Mouse (Mus musculus): ENCODE data around the gene Mmp15. TPM values are rescaled to one million over a fixed set of nuclear protein-coding genes. Genes with fewer than 3 reads are reported as not detected.

The Mmp15 gene
- polyA plus RNA-seq, 1 experiment, result 45.1 TPM

DNA sequence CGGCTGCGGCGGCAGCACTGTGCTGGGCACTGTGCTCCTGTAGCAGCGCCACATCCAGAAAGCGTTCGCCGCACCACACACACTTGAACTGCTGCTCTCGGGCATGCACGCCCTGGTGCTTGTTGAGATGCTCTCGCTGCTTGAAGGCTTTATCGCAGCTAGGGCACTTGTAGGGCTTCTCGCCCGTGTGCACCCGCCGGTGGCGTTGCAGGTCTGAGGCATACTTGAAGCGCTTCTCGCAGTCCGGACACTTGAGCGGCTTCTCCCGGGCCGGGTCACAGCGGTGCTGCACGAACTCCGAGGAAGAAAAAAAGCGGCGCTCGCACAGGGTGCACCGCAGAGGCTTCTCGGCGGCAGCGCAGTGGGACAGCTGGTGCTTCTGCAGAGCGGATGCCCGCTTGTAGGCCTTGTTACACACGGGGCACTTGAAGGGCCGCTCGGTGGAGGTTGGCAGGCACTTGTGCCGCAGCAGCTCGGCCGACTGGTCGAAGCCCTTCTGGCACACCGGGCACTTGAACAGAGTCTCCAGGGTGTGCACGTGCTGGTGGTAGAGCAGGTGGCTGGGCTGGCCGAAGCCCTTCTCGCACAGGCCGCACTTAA is 24.1 kb upstream of the Mmp15 start:
- Histone ChIP-seq H3K27me3 (ENCODE audit: control insufficient read depth, insufficient read depth, insufficient read length) (no peaks in the 10 kb centered on the region), H3ac (ENCODE audit: control insufficient read depth, insufficient read length) (no peak overlapping the region), H3K79me2 (ENCODE audit: control insufficient read depth, insufficient read depth) (peaks cover 24% of the 10 kb centered on the region), H3K36me3 (ENCODE audit: control insufficient read depth, insufficient read depth) (peaks cover 12% of the 10 kb centered on the region), H3K4me2 (ENCODE audit: low read depth) (no peak overlapping the region), H3K4me3 (no peak overlapping the region)
- TF ChIP-seq TCF3 (IDR thresholded peaks at IDR 0.05; ENCODE audit: insufficient read length, low read depth), result no peak
- no peak for TF ChIP-seq MAX (IDR thresholded peaks at IDR 0.05; ENCODE audit: low read depth)
- TF ChIP-seq TCF12 (IDR thresholded peaks at IDR 0.05; ENCODE audit: insufficient read depth, poor library complexity, severe bottlenecking), result no peak
- no peak for TF ChIP-seq SRF (IDR thresholded peaks at IDR 0.05; ENCODE audit: control insufficient read depth, insufficient read length, low read depth)
- TF ChIP-seq CEBPB (IDR thresholded peaks at IDR 0.05; ENCODE audit: insufficient read depth, poor library complexity, severe bottlenecking), result no peak
- no peak for TF ChIP-seq REST (IDR thresholded peaks at IDR 0.05; ENCODE audit: insufficient read depth, insufficient read length)
- TF ChIP-seq E2F4 (IDR thresholded peaks at IDR 0.05; ENCODE audit: insufficient read depth), result no peak
- TF ChIP-seq MYOG (IDR thresholded peaks at IDR 0.05; ENCODE audit: control insufficient read depth in 1 of 3, insufficient read depth in 1 of 3, insufficient read length in 2 of 3, low read depth in 2 of 3), result no peak
- no peak for TF ChIP-seq POLR2A (IDR thresholded peaks at IDR 0.05; ENCODE audit: insufficient read length, low read depth)
- no peak for TF ChIP-seq POLR2AphosphoS2 (IDR thresholded peaks at IDR 0.05; ENCODE audit: insufficient read length, low read depth)
- no peak for TF ChIP-seq USF1 (IDR thresholded peaks at IDR 0.05; ENCODE audit: low read depth)
- no peak for TF ChIP-seq MYOD1 (IDR thresholded peaks at IDR 0.05; ENCODE audit: control insufficient read depth in 1 of 3, insufficient read length in 2 of 3, low read depth in 2 of 3)

- H3K4me2 ChIP-seq (ENCODE audit: low read depth), result peak overlapping the region; percentile 88
- no peak overlapping the region for H3ac ChIP-seq (ENCODE audit: control insufficient read depth, insufficient read length)
- H3K4me3 ChIP-seq, result peak overlapping the region; percentile 78
- TF ChIP-seq TCF12 (IDR thresholded peaks at IDR 0.05; ENCODE audit: insufficient read depth, poor library complexity, severe bottlenecking) (no peak), MYOD1 (IDR thresholded peaks at IDR 0.05; ENCODE audit: control insufficient read depth in 1 of 3, insufficient read length in 2 of 3, low read depth in 2 of 3) (no peak), SRF (IDR thresholded peaks at IDR 0.05; ENCODE audit: control insufficient read depth, insufficient read length, low read depth) (no peak), E2F4 (IDR thresholded peaks at IDR 0.05; ENCODE audit: insufficient read depth) (no peak), USF1 (IDR thresholded peaks at IDR 0.05; ENCODE audit: low read depth) (no peak), TCF3 (IDR thresholded peaks at IDR 0.05; ENCODE audit: insufficient read length, low read depth) (no peak), REST (IDR thresholded peaks at IDR 0.05; ENCODE audit: insufficient read depth, insufficient read length) (no peak), POLR2A (IDR thresholded peaks at IDR 0.05; ENCODE audit: insufficient read length, low read depth) (no peak), CEBPB (IDR thresholded peaks at IDR 0.05; ENCODE audit: insufficient read depth, poor library complexity, severe bottlenecking) (no peak), POLR2AphosphoS2 (IDR thresholded peaks at IDR 0.05; ENCODE audit: insufficient read length, low read depth) (no peak), MYOG (IDR thresholded peaks at IDR 0.05; ENCODE audit: control insufficient read depth in 1 of 3, insufficient read depth in 1 of 3, insufficient read length in 2 of 3, low read depth in 2 of 3) (no peak), MAX (IDR thresholded peaks at IDR 0.05; ENCODE audit: low read depth) (no peak)
- peaks cover 37% of the 10 kb centered on the region for H3K79me2 ChIP-seq (ENCODE audit: control insufficient read depth, insufficient read depth)
- peaks cover 25% of the 10 kb centered on the region for H3K36me3 ChIP-seq (ENCODE audit: control insufficient read depth, insufficient read depth)
- no peaks in the 10 kb centered on the region for H3K27me3 ChIP-seq (ENCODE audit: control insufficient read depth, insufficient read depth, insufficient read length)
Observed at GRCm38 (mm10) chr8:95330367-95330766, 21.7 kb upstream of the Mmp15 start.

- H3K79me2 ChIP-seq (ENCODE audit: control insufficient read depth, insufficient read depth), result peaks cover 37% of the 10 kb centered on the region
- H3K27me3 ChIP-seq (ENCODE audit: control insufficient read depth, insufficient read depth, insufficient read length), result no peaks in the 10 kb centered on the region
- H3K4me3 ChIP-seq, result peak overlapping the region; percentile 78
- peak in 2 of 3 experiments; percentile 27 to 44 for TF ChIP-seq MYOD1 (IDR thresholded peaks at IDR 0.05; ENCODE audit: control insufficient read depth in 1 of 3, insufficient read length in 2 of 3, low read depth in 2 of 3)
- TF ChIP-seq E2F4 (IDR thresholded peaks at IDR 0.05; ENCODE audit: insufficient read depth), result no peak
- peak overlapping the region; percentile 88 for H3K4me2 ChIP-seq (ENCODE audit: low read depth)
- H3ac ChIP-seq (ENCODE audit: control insufficient read depth, insufficient read length), result peak overlapping the region; percentile 73
- H3K36me3 ChIP-seq (ENCODE audit: control insufficient read depth, insufficient read depth), result peaks cover 20% of the 10 kb centered on the region
Observed at GRCm38 (mm10) chr8:95331156-95331719, 20.8 kb upstream of the Mmp15 start.

GRCm38 (mm10) chr8:95331720-95332436 is 20.2 kb upstream of the Mmp15 start, which contains the start of the genes Zfp319 and Usb1:
Zfp319 (minus strand) TSS chr8:95331950.
Usb1 (plus strand) TSS chr8:95332284.
- H3K4me2 ChIP-seq (ENCODE audit: low read depth), result peak within 1 kb of the TSS; percentile 91
- H3K36me3 ChIP-seq (ENCODE audit: control insufficient read depth, insufficient read depth), result peaks cover 13% of the 10 kb centered on the region
- H3K79me2 ChIP-seq (ENCODE audit: control insufficient read depth, insufficient read depth), result peaks cover 37% of the 10 kb centered on the region
- H3K4me3 ChIP-seq, result peak within 1 kb of the TSS; percentile 78
- no peaks in the 10 kb centered on the region for H3K27me3 ChIP-seq (ENCODE audit: control insufficient read depth, insufficient read depth, insufficient read length)
- no peak for TF ChIP-seq MAX (IDR thresholded peaks at IDR 0.05; ENCODE audit: low read depth)
- no peak for TF ChIP-seq REST (IDR thresholded peaks at IDR 0.05; ENCODE audit: insufficient read depth, insufficient read length)
- TF ChIP-seq MYOD1 (IDR thresholded peaks at IDR 0.05; ENCODE audit: control insufficient read depth in 1 of 3, insufficient read length in 2 of 3, low read depth in 2 of 3), result peak in 1 of 3 experiments; percentile 6
- no peak for TF ChIP-seq TCF3 (IDR thresholded peaks at IDR 0.05; ENCODE audit: insufficient read length, low read depth)
- peak; percentile 88 for TF ChIP-seq POLR2A (IDR thresholded peaks at IDR 0.05; ENCODE audit: insufficient read length, low read depth)
- no peak for TF ChIP-seq CEBPB (IDR thresholded peaks at IDR 0.05; ENCODE audit: insufficient read depth, poor library complexity, severe bottlenecking)
- TF ChIP-seq USF1 (IDR thresholded peaks at IDR 0.05; ENCODE audit: low read depth), result no peak
- TF ChIP-seq POLR2AphosphoS2 (IDR thresholded peaks at IDR 0.05; ENCODE audit: insufficient read length, low read depth), result peak; percentile 82
- peak within 1 kb of the TSS; percentile 73 for H3ac ChIP-seq (ENCODE audit: control insufficient read depth, insufficient read length)
